ENCODE assay signal across 20 mouse cellular contexts in genomic region chr14:45438931-45439275, GRCm38 (mm10).
"Had no signal": no experiment of that assay in that cellular context is flagged by ENCODE, and none has a peak within 500 bp of the region (broad histone marks: within the 10 kb centered on the region; RNA-seq: fewer than 3 reads in every experiment).

No protein-coding gene starts in this region.

- H3K9ac ChIP-seq: liver, embryonic 13.5 days; midbrain, embryonic 12.5 days; neural tube, embryonic 13.5 days; stomach, embryonic 15.5 days had no signal

- H3K4me1 ChIP-seq: midbrain, embryonic 12.5 days; neural tube, embryonic 13.5 days had no signal

- ATAC-seq: inflammation-experienced regulatory T-cells, adult 6 months; intestine, embryonic 16.5 days; midbrain, embryonic 16.5 days had no signal

- H3K36me3 ChIP-seq: limb, embryonic 13.5 days; liver, embryonic 13.5 days; midbrain, embryonic 12.5 days; neural tube, embryonic 13.5 days; stomach, embryonic 15.5 days had no signal

- DNase-seq: kidney, adult 8-10 months; kidney, postnatal 14 days; layer of hippocampus, postnatal 36 days; liver, embryonic 13.5 days; lung, adult 2 months; lung, postnatal 14 days; lung, postnatal 4 days; retina, postnatal 1 day; right cerebral cortex, postnatal 25 days; spleen, adult 18-20 months; thymus, postnatal 36 days had no signal

- H3K4me2 ChIP-seq: liver, embryonic 13.5 days; midbrain, embryonic 12.5 days; neural tube, embryonic 13.5 days; stomach, embryonic 15.5 days had no signal

- H3K9me3 ChIP-seq: limb, embryonic 13.5 days; liver, embryonic 13.5 days; midbrain, embryonic 12.5 days; neural tube, embryonic 13.5 days; stomach, embryonic 15.5 days had no signal

- H3K27ac ChIP-seq: left cerebral cortex, adult 2 months; limb, embryonic 13.5 days; liver, embryonic 13.5 days; midbrain, embryonic 12.5 days; neural tube, embryonic 13.5 days; stomach, embryonic 15.5 days had no signal

- H3K27me3 ChIP-seq: limb, embryonic 13.5 days; liver, embryonic 13.5 days; midbrain, embryonic 12.5 days; neural tube, embryonic 13.5 days; stomach, embryonic 15.5 days had no signal

- H3K4me3 ChIP-seq: left cerebral cortex, adult 2 months; limb, embryonic 13.5 days; liver, embryonic 13.5 days; midbrain, embryonic 12.5 days; myocyte; neural tube, embryonic 13.5 days; stomach, embryonic 15.5 days had no signal
